ENCODE assay signal across 17 mouse cellular contexts in the genomic region with DNA sequence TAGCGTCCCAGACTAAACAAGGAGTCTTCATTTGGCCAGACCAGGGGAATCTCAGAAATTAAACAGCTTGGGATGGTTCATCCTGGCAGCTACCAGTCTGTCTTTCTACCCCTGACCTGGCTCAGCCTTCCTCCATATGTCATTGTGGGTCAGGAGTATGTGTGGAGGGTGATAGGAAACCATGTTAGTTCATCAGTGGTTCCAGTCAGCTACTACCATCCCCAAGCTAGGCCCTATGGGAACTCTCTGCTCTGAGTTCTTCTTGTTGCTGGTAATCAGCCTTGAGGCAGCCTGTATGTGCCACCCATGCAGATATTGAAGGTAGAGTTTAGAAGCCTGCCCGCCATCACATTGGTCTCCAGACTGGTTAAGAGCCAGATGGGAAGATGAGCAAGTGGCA. TPM values are rescaled to one million over a fixed set of nuclear protein-coding genes. Genes with fewer than 3 reads are reported as not detected.
DNase-seq lines count a peak whose midpoint lies in the region; ATAC-seq lines count a peak whose summit lies in the region.
"Had no signal": no experiment of that assay in that cellular context is flagged by ENCODE, and none has a peak within 500 bp of the region (broad histone marks: within the 10 kb centered on the region; RNA-seq: fewer than 3 reads in every experiment).

No protein-coding gene starts in this region.

- peaks cover 3% of the 10 kb centered on the region; the same call in 1 of the 2 replicates for H3K36me3 ChIP-seq in forebrain, embryonic 11.5 days (ENCODE audit: control insufficient read depth, insufficient read depth, low read length)
- H3K36me3 ChIP-seq in forebrain, embryonic 10.5 days (replicated peaks): peaks cover 73% of the 10 kb centered on the region
- H3K36me3 ChIP-seq in midbrain, embryonic 10.5 days: peaks cover 70% of the 10 kb centered on the region
- peaks cover 60% of the 10 kb centered on the region for H3K36me3 ChIP-seq in midbrain, embryonic 16.5 days (ENCODE audit: control insufficient read depth, insufficient read depth, low read length)

- whole genome bisulfite sequencing in forebrain, embryonic 11.5 days: 96% methylated on average over 2 of the region's 2 CpGs
- WGBS in forebrain, embryonic 10.5 days: 96% methylated on average over 2 of the region's 2 CpGs
- WGBS in midbrain, embryonic 10.5 days: 92% methylated on average over 2 of the region's 2 CpGs
- 98% methylated on average over 2 of the region's 2 CpGs for WGBS in midbrain, embryonic 16.5 days

- H3K9me3 ChIP-seq in forebrain, embryonic 11.5 days (ENCODE audit: control insufficient read depth, low read length): no peaks in the 10 kb centered on the region
- no peaks in the 10 kb centered on the region for H3K9me3 ChIP-seq in forebrain, embryonic 10.5 days
- H3K9me3 ChIP-seq in midbrain, embryonic 10.5 days (replicated peaks): no peaks in the 10 kb centered on the region
- H3K9me3 ChIP-seq in midbrain, embryonic 16.5 days (replicated peaks; ENCODE audit: control insufficient read depth, low read length, poor library complexity, severe bottlenecking): no peaks in the 10 kb centered on the region
- H3K9me3 ChIP-seq: embryonic facial prominence, embryonic 13.5 days; heart, embryonic 13.5 days; hindbrain, embryonic 12.5 days had no signal

- no peak overlapping the region for H3K4me2 ChIP-seq in forebrain, embryonic 11.5 days (ENCODE audit: low read depth, low read length, severe bottlenecking)
- H3K4me2 ChIP-seq in midbrain, embryonic 16.5 days (ENCODE audit: low read length): no peak overlapping the region
- H3K4me2 ChIP-seq: embryonic facial prominence, embryonic 13.5 days; heart, embryonic 13.5 days; hindbrain, embryonic 12.5 days had no signal

- peaks cover 9% of the 10 kb centered on the region; the same call in 1 of the 2 replicates for H3K4me1 ChIP-seq in forebrain, embryonic 11.5 days (replicated peaks; ENCODE audit: control insufficient read depth, insufficient read depth, low read length)
- peaks cover 22% of the 10 kb centered on the region for H3K4me1 ChIP-seq in forebrain, embryonic 10.5 days
- H3K4me1 ChIP-seq in midbrain, embryonic 10.5 days: peaks cover 22% of the 10 kb centered on the region
- peaks cover 27% of the 10 kb centered on the region for H3K4me1 ChIP-seq in midbrain, embryonic 16.5 days (ENCODE audit: control insufficient read depth, insufficient read depth, low read length)

- peak; percentile 2 for DNase-seq in adrenal gland, adult 2 months
- no peak for DNase-seq in adrenal gland, postnatal 25 days
- DNase-seq in forebrain, embryonic 11.5 days (ENCODE audit: low spot score): peak; percentile 22
- no peak for DNase-seq in forebrain, embryonic 10.5 days (ENCODE audit: extremely low spot score, low spot score)
- DNase-seq in midbrain, embryonic 10.5 days (ENCODE audit: low spot score): peak; percentile 8
- DNase-seq in MN1 (ENCODE audit: low spot score): peak; percentile 36
- DNase-seq: adrenal gland, adult 8-10 months; gastrocnemius, adult 2 months; gastrocnemius, postnatal 25 days; heart, postnatal 36 days had no signal

- no peak overlapping the region for H3K27ac ChIP-seq in forebrain, embryonic 11.5 days (ENCODE audit: low read depth, low read length)
- no peak overlapping the region for H3K27ac ChIP-seq in forebrain, embryonic 10.5 days
- no peak overlapping the region for H3K27ac ChIP-seq in midbrain, embryonic 10.5 days (replicated peaks)
- H3K27ac ChIP-seq in midbrain, embryonic 16.5 days (ENCODE audit: low read length): no peak overlapping the region
- H3K27ac ChIP-seq: embryonic facial prominence, embryonic 13.5 days; gastrocnemius, adult 2 months; heart, embryonic 13.5 days; hindbrain, embryonic 12.5 days; hindbrain, postnatal 0 days had no signal

- H3K4me3 ChIP-seq in forebrain, embryonic 11.5 days (ENCODE audit: low read depth, low read length): no peak overlapping the region
- H3K4me3 ChIP-seq in forebrain, embryonic 10.5 days: no peak overlapping the region
- H3K4me3 ChIP-seq in midbrain, embryonic 10.5 days: no peak overlapping the region
- H3K4me3 ChIP-seq in midbrain, embryonic 16.5 days (ENCODE audit: low read depth, low read length): no peak overlapping the region
- H3K4me3 ChIP-seq: embryonic facial prominence, embryonic 13.5 days; gastrocnemius, adult 2 months; heart, embryonic 13.5 days; hindbrain, embryonic 12.5 days had no signal

- no peaks in the 10 kb centered on the region for H3K27me3 ChIP-seq in forebrain, embryonic 11.5 days (ENCODE audit: control insufficient read depth, insufficient read depth, low read length)
- H3K27me3 ChIP-seq in forebrain, embryonic 10.5 days (ENCODE audit: poor library complexity, severe bottlenecking): no peaks in the 10 kb centered on the region
- no peaks in the 10 kb centered on the region for H3K27me3 ChIP-seq in midbrain, embryonic 10.5 days (ENCODE audit: low read depth, poor library complexity, severe bottlenecking)
- no peaks in the 10 kb centered on the region for H3K27me3 ChIP-seq in midbrain, embryonic 16.5 days (ENCODE audit: control insufficient read depth, insufficient read depth, low read depth, low read length)
- H3K27me3 ChIP-seq: CH12.LX; embryonic facial prominence, embryonic 13.5 days; heart, embryonic 13.5 days; hindbrain, embryonic 12.5 days had no signal

- H3K9ac ChIP-seq in forebrain, embryonic 11.5 days (ENCODE audit: low read length): no peak overlapping the region
- H3K9ac ChIP-seq in midbrain, embryonic 16.5 days (ENCODE audit: low read depth, low read length): no peak overlapping the region
- H3K9ac ChIP-seq: embryonic facial prominence, embryonic 13.5 days; heart, embryonic 13.5 days; hindbrain, embryonic 12.5 days had no signal

- no peak for ATAC-seq in forebrain, embryonic 11.5 days (replicated peaks; ENCODE audit: low FRiP score)
- ATAC-seq in midbrain, embryonic 16.5 days: no peak
- ATAC-seq: forebrain, embryonic 14.5 days; hindbrain, postnatal 0 days had no signal

RNA-seq across cellular contexts. Expression of gene Acap3, which starts 6.7 kb away (rescaled TPM):
- total RNA-seq in adrenal gland, adult 2 months (2021): 10 to 100 TPM; 14.4 to 20.9 TPM
- 29.0 and 29.3 TPM in 2 replicates for polyA plus RNA-seq in adrenal gland, adult 2 months (2012; rRNA removed)
- total RNA-seq in adrenal gland, postnatal 25 days (2021): 23.6 and 27.1 TPM in 2 replicates
- polyA plus RNA-seq in forebrain, embryonic 11.5 days (2014; fragmentation: Nextera tagmentation; extraction: Ambion mirVana): 34.6 and 34.8 TPM in 2 replicates
- 24.3 and 24.5 TPM in 2 replicates for polyA plus RNA-seq in forebrain, embryonic 10.5 days (2016; fragmentation: Nextera tagmentation; extraction: Ambion mirVana)
- 24.3 and 38.4 TPM in 2 replicates for polyA plus RNA-seq in midbrain, embryonic 10.5 days (2016; fragmentation: Nextera tagmentation; extraction: Ambion mirVana)
- 77.4 and 78.1 TPM in 2 replicates for polyA plus RNA-seq in midbrain, embryonic 16.5 days (2015; fragmentation: Nextera tagmentation; extraction: Ambion mirVana)

RNA-seq across cellular contexts. Expression of gene Pusl1, which starts 6.7 kb away (rescaled TPM):
- total RNA-seq in adrenal gland, adult 2 months (2021): 10 to 100 TPM; 21.8 to 28.4 TPM
- polyA plus RNA-seq in adrenal gland, adult 2 months (2012; rRNA removed): 118 and 119 TPM in 2 replicates
- total RNA-seq in adrenal gland, postnatal 25 days (2021): 36.3 and 38.8 TPM in 2 replicates
- polyA plus RNA-seq in forebrain, embryonic 11.5 days (2014; fragmentation: Nextera tagmentation; extraction: Ambion mirVana): 53.4 and 53.7 TPM in 2 replicates
- 54.5 and 56.3 TPM in 2 replicates for polyA plus RNA-seq in forebrain, embryonic 10.5 days (2016; fragmentation: Nextera tagmentation; extraction: Ambion mirVana)
- 50.7 and 53.4 TPM in 2 replicates for polyA plus RNA-seq in midbrain, embryonic 10.5 days (2016; fragmentation: Nextera tagmentation; extraction: Ambion mirVana)
- 56.3 and 63.9 TPM in 2 replicates for polyA plus RNA-seq in midbrain, embryonic 16.5 days (2015; fragmentation: Nextera tagmentation; extraction: Ambion mirVana)

RNA-seq across cellular contexts. Expression of gene Ints11, which starts 29.0 kb away (rescaled TPM):
- total RNA-seq in adrenal gland, adult 2 months (2021): 10 to 100 TPM; 27.5 to 32.0 TPM
- 24.5 and 30.8 TPM in 2 replicates for polyA plus RNA-seq in adrenal gland, adult 2 months (2012; rRNA removed)
- total RNA-seq in adrenal gland, postnatal 25 days (2021): 32.4 and 36.9 TPM in 2 replicates
- polyA plus RNA-seq in forebrain, embryonic 11.5 days (2014; fragmentation: Nextera tagmentation; extraction: Ambion mirVana): 108 and 117 TPM in 2 replicates
- 120 and 121 TPM in 2 replicates for polyA plus RNA-seq in forebrain, embryonic 10.5 days (2016; fragmentation: Nextera tagmentation; extraction: Ambion mirVana)
- polyA plus RNA-seq in midbrain, embryonic 10.5 days (2016; fragmentation: Nextera tagmentation; extraction: Ambion mirVana): 114 and 116 TPM in 2 replicates
- polyA plus RNA-seq in midbrain, embryonic 16.5 days (2015; fragmentation: Nextera tagmentation; extraction: Ambion mirVana): 75.7 and 78.7 TPM in 2 replicates

RNA-seq across cellular contexts. Expression of gene Cptp, which starts 29.1 kb away (rescaled TPM):
- total RNA-seq in adrenal gland, adult 2 months (2021): 10 to 100 TPM; 18.7 to 21.1 TPM
- 29.4 and 37.1 TPM in 2 replicates for polyA plus RNA-seq in adrenal gland, adult 2 months (2012; rRNA removed)
- total RNA-seq in adrenal gland, postnatal 25 days (2021): 13.8 and 23.0 TPM in 2 replicates
- 22.3 and 27.0 TPM in 2 replicates for polyA plus RNA-seq in forebrain, embryonic 11.5 days (2014; fragmentation: Nextera tagmentation; extraction: Ambion mirVana)
- 21.2 and 24.0 TPM in 2 replicates for polyA plus RNA-seq in forebrain, embryonic 10.5 days (2016; fragmentation: Nextera tagmentation; extraction: Ambion mirVana)
- 21.6 and 24.6 TPM in 2 replicates for polyA plus RNA-seq in midbrain, embryonic 10.5 days (2016; fragmentation: Nextera tagmentation; extraction: Ambion mirVana)
- 25.1 and 28.1 TPM in 2 replicates for polyA plus RNA-seq in midbrain, embryonic 16.5 days (2015; fragmentation: Nextera tagmentation; extraction: Ambion mirVana)

RNA-seq across cellular contexts. Expression of gene Tas1r3, which starts 35.2 kb away (rescaled TPM):
- total RNA-seq in adrenal gland, adult 2 months (2021): under 1 TPM; 0.32 to 0.35 TPM
- polyA plus RNA-seq in adrenal gland, adult 2 months (2012; rRNA removed): 0.56 and 0.62 TPM in 2 replicates
- total RNA-seq in adrenal gland, postnatal 25 days (2021): 0.52 and 0.55 TPM in 2 replicates
- 0.45 and 0.60 TPM in 2 replicates for polyA plus RNA-seq in forebrain, embryonic 11.5 days (2014; fragmentation: Nextera tagmentation; extraction: Ambion mirVana)
- 0.12 and 0.33 TPM in 2 replicates for polyA plus RNA-seq in forebrain, embryonic 10.5 days (2016; fragmentation: Nextera tagmentation; extraction: Ambion mirVana)
- 0.22 and 0.41 TPM in 2 replicates for polyA plus RNA-seq in midbrain, embryonic 10.5 days (2016; fragmentation: Nextera tagmentation; extraction: Ambion mirVana)
- 0.29 and 0.58 TPM in 2 replicates for polyA plus RNA-seq in midbrain, embryonic 16.5 days (2015; fragmentation: Nextera tagmentation; extraction: Ambion mirVana)

Comparison
In these comparisons a context has a peak if more than half of its experiments do, and no peak if none do; other contexts are left out.
1. DNase-seq: peak in adrenal gland, adult 2 months (single experiment), forebrain, embryonic 11.5 days (single experiment), midbrain, embryonic 10.5 days (single experiment) and MN1 (single experiment); none in adrenal gland, postnatal 25 days (single experiment) and forebrain, embryonic 10.5 days (single experiment).